Mouse (Mus musculus) liver, adult 2 months (tissue): ENCODE results near the gene Zfp248.
A peak's percentile ranks its signal among the peaks of the same experiment; 100 is the strongest.

Experiments used
- CTCF ChIP-seq: fragments of 200-500 bp; IDR thresholded peaks from 2 replicates; pipeline ENCODE4 v1.5.1; 2011; ENCODE audit warnings: low read depth, low read length, control low read depth
- POLR2A ChIP-seq: fragments of 200-500 bp; IDR thresholded peaks from 2 replicates; pipeline ENCODE4 v1.6.1; 2011; ENCODE audit warnings: low read length, control low read depth; ENCODE audit not compliant: insufficient read depth; ENCODE audit errors: extremely low read depth

DNA sequence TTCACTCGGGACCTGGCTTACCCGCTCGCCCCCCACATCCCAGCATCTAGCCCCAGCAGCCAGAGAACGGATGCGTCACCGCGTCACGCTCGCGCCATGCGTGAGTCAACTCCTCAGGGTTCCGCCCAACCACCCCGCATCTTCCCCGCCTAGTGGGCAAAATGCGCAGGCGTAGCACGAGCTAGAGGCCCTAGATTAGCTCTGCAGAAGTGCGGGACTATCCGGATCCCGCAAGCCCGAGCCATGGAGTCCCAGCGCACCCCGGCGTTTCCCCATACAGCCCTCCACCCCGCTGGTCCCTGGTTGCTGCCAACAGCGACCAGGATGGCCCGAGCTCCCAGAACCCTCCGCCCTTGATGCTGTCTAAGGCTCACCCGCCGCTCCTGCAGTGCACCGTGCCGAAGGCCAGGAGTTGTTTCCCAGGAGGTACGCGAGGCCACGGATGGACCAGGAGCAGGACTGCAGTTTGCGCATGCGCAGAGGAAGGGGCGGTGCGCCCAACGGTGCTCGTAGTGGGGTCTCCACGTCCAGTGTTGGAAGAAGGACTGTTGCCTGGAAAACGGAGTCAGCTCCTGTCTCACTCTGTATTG lies at the start of gene Zfp248:
- peak; percentile 39; the same call in 1 of the 2 replicates for TF ChIP-seq CTCF
- TF ChIP-seq POLR2A: 0 out of 2 replicates have a peak, but pooled peaks have one; percentile 15
